Mouse (Mus musculus) olfactory bulb, adult 2 months (tissue): Measurements from ENCODE around the gene Timm29. TPM values are rescaled to one million over a fixed set of nuclear protein-coding genes. Genes with fewer than 3 reads are reported as not detected.

Source experiments
- H3K27ac ChIP-seq: fragments of 200-500 bp; 2 replicates; pipeline ENCODE4 v1.5.1; 2012; ENCODE audit warnings: low read depth, low read length; ENCODE audit not compliant: insufficient read depth
- H3K4me1 ChIP-seq: fragments of 200-500 bp; 2 replicates; pipeline ENCODE4 v1.6.1; 2012; ENCODE audit warnings: low read length; ENCODE audit not compliant: control insufficient read depth, insufficient read depth
- H3K4me3 ChIP-seq: fragments of 200-500 bp; 2 replicates; pipeline ENCODE4 v1.5.1; 2012; ENCODE audit warnings: mild to moderate bottlenecking, low read depth, low read length, moderate library complexity; ENCODE audit not compliant: insufficient read depth
- CTCF ChIP-seq: fragments of 200-500 bp; IDR thresholded peaks from 2 replicates; pipeline ENCODE4 v1.5.1; 2012; ENCODE audit warnings: low read depth, mild to moderate bottlenecking, low read length, moderate library complexity; ENCODE audit not compliant: insufficient read depth
- POLR2A ChIP-seq: fragments of 200-500 bp; IDR thresholded peaks from 2 replicates; pipeline ENCODE4 v1.6.1; 2012; ENCODE audit warnings: mild to moderate bottlenecking, low read depth, low read length, moderate library complexity; ENCODE audit not compliant: insufficient read depth
- WGBS: fragments of 180-500 bp; shearing (Covaris S2); methylation state at CpG from one replicate; pipeline ENCODE4 v1.1.7; 2018; 5-methylcytosine and 5-hydroxymethylcytosine counted together
- polyA plus RNA-seq: library from polyadenylated mRNA; stranded (reverse); fragments of >200 nt; gene quantifications from 2 replicates; pipeline ENCODE4 v1.2.4, GENCODE M21; 2012; ENCODE audit warnings: low replicate concordance; ENCODE audit not compliant: missing spikeins, insufficient read depth, insufficient read length

Timm29 gene
- polyA plus RNA-seq, 1 experiment = not detected

DNA sequence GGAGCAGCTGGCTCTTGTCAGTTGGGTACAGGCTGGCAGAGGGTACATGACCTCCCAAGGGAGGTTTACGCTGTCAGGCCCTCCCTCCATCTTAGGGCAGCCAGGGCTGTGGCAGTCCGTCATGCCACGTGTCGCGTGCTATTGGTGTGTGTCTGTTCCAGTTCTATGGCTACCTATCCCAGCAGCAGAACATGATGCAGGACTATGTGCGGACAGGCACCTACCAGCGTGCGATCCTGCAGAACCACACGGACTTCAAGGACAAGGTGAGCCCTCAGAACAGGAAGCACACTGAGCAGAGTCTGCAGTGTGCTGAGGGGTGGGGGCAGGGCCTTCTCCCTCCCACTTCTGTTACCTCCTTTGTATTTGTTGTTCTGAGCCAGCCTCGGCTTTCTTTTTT is 17.3 kb upstream of the Timm29 start:
- 96% methylated on average over 10 of the region's 10 CpGs for WGBS

DNA sequence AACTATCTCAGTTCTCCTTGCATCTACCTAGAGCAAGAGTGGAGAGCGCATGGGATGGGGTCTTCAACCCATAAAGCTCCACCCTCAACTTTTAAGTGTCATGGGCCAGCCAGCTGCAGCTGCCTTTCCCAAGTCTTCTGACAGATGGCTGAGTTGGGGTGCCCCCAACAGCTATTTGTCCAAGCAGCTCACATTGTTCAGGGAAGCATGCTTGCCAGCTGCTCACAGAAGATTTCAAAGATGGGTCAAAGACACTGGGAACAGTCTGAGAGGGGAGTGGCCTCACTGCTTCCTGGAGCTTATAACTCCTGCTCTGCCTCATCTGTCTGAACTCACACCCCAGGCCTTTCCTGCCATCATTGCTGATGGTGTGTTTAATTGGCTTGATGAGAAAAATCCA is 16.2 kb upstream of the Timm29 start:
- TF ChIP-seq CTCF (no peak), POLR2A (no peak)
- no peaks in the 10 kb centered on the region for H3K4me1 ChIP-seq
- WGBS = 92% methylated on average over 1 of the region's 1 CpGs
- H3K27ac ChIP-seq = no peak overlapping the region
- H3K4me3 ChIP-seq = no peak overlapping the region

More for the DNA sequence above, 17.3 kb upstream of the Timm29 start:
- Histone ChIP-seq H3K4me1 (no peaks in the 10 kb centered on the region), H3K4me3 (no peak overlapping the region), H3K27ac (no peak overlapping the region)
- TF ChIP-seq CTCF = no peak
- no peak for TF ChIP-seq POLR2A

- H3K4me1 ChIP-seq = no peaks in the 10 kb centered on the region
- no peak for TF ChIP-seq POLR2A
- no peak for TF ChIP-seq CTCF
- 48% methylated on average over 3 of the region's 3 CpGs for WGBS
- no peak overlapping the region for H3K27ac ChIP-seq
- H3K4me3 ChIP-seq = no peak overlapping the region
These were observed 14.3 kb upstream of the Timm29 start for GRCm38 (mm10) chr9:21578226-21578625.

GRCm38 (mm10) chr9:21585401-21585800 is 7.1 kb upstream of the Timm29 start:
- no peak overlapping the region for H3K27ac ChIP-seq
- peaks cover 8% of the 10 kb centered on the region; the same call in 1 of the 2 replicates for H3K4me1 ChIP-seq
- WGBS = 88% methylated on average over 1 of the region's 1 CpGs
- H3K4me3 ChIP-seq = no peak overlapping the region
- TF ChIP-seq POLR2A (no peak), CTCF (no peak)

DNA sequence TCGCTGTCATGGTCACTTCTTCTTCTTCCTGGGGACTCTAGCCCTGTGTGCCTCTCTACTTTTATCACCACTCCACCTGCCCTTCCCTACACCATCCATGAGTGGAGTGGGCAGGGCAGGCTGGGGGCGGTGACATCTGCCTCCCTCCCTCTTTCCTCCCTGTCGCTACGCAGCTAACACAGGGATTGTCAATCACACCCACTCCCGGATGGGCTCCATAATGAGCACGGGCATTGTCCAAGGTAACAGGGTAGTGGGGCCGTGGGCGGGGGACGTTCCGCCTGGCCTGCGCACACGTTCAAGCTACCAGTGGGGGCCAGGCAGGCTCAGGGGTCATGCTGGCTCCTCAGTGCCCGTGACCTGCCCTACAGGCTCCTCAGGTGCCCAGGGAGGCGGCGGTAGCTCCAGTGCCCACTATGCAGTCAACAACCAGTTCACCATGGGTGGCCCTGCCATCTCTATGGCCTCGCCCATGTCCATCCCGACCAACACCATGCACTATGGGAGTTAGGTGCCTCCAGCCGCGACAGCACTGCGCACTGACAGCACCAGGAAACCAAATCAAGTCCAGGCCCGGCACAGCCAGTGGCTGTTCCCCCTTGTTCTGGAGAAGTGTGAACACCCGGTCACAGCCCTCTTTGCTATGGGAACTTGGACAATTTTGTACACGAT is 4.7 kb upstream of the Timm29 start:
- Histone ChIP-seq H3K4me3 (no peak overlapping the region), H3K27ac (no peak overlapping the region), H3K4me1 (peaks cover 10% of the 10 kb centered on the region; the same call in 1 of the 2 replicates)
- TF ChIP-seq POLR2A = no peak
- no peak for TF ChIP-seq CTCF
- 78% methylated on average over 23 of the region's 23 CpGs for WGBS

GRCm38 (mm10) chr9:21588350-21588749 is 4.2 kb upstream of the Timm29 start:
- no peak overlapping the region for H3K4me3 ChIP-seq
- peaks cover 10% of the 10 kb centered on the region for H3K4me1 ChIP-seq
- no peak overlapping the region for H3K27ac ChIP-seq
- TF ChIP-seq POLR2A = no peak
- TF ChIP-seq CTCF = no peak
- 87% methylated on average over 8 of the region's 8 CpGs for WGBS

DNA sequence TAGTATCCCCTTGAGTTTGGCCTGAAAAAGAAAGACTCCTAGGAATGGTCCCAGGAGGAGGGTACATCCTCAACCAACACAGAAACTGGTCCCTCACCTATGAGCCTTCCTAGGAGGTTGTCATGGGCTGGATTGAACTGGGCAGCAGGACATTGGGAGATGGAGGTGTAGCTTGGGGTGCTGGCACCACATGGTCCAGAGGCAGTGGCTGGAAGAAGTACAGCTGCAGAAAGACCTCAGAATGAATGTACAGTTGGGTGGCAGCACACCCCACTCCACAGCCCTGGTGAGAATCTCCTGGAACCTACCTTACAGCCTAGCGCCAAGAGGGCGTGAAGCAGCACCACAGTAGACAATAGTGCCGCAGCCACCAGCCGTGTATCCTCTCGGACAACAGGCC is 3.0 kb upstream of the Timm29 start:
- Histone ChIP-seq H3K27ac (no peak overlapping the region), H3K4me1 (peaks cover 14% of the 10 kb centered on the region), H3K4me3 (no peak overlapping the region)
- no peak for TF ChIP-seq POLR2A
- WGBS = 82% methylated on average over 5 of the region's 5 CpGs

DNA sequence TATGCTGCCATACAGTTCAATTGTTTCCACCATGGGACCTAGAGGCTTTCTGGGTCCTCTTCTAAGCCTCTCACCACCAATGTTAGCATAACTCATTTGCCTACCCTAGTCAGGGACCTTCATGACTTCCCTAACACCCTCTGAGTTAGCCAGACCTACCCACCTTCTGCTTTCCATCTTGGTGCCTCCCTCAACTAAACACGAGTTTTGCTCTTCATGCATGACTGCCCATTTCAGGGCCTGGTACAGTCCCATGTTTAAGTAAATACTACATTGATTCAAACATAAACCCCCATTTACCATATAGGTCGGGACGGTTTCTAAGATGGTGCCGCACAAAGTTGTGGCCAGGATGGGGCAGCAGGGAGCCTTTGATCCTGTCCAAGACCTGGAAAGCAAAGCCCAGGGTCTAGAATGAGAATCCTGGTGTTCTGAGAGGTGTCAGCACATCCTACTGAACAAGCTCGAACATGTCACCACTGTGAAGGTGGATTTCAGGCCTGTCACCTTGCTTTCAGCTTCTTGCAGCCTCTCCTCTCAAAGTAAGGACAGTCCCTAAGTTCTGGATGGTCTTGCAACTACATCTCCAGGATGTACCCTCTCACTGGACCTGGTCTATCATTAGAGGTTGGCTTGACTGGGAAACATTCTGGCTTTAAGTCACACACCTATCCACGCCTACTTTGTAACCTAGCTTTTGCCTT is 1.2 kb upstream of the Timm29 start:
- Histone ChIP-seq H3K27ac (no peak overlapping the region), H3K4me1 (peaks cover 14% of the 10 kb centered on the region), H3K4me3 (no peak overlapping the region)
- WGBS = 72% methylated on average over 6 of the region's 6 CpGs
- TF ChIP-seq POLR2A (no peak), CTCF (no peak)

DNA sequence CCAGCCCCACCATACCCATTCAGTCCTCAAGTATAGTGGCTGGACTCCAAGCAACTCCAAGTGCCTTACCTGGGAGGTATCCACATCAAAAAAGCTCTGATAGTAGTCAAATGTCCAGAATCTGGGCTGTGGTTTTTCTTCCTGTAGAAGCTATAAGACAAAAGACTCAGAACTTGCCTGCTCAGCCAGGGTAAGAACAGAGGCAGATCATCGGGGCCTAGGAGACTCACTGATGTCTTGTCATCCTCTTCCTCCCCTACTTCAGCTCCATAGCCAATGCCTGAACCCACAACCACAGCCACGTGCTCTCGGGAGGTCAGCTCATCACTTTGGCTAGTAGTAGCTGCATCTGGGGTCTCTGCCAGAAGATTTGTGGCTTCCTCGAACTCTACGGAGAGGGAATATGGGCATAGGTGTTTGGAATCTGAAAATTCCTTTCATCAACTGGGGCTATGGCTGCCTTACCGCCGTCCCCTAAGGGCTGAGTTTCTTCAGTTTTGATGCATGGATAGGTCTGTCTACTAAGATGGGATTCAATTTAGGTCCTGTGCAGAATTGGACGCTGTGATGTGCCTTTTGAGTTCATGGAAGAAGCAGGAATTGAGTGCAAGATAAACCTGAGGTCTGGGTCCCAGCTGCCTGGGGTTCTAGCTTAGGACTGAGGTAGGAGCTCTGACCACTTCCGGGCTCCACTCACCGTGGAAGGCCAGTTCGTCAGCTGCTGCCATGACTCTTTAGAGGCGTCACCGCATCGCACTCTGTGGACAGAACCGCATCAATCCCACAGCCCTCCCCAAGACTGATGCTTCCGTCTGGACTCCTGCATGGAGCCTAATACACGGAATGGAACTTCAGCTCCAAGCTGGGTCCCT is 455 bp upstream of the Timm29 start:
- TF ChIP-seq POLR2A (no peak), CTCF (no peak)
- 16% methylated on average over 17 of the region's 17 CpGs for WGBS
- Histone ChIP-seq H3K4me1 (peaks cover 14% of the 10 kb centered on the region), H3K4me3 (peak overlapping the region; percentile 68), H3K27ac (0 out of 2 replicates have a peak overlapping the region, but pooled peaks have one; percentile 5)
